Mouse (Mus musculus) ES-Bruce4 (cell line): ENCODE data around the gene Gm49383. TPM values are rescaled to one million over a fixed set of nuclear protein-coding genes. Genes with fewer than 3 reads are reported as not detected.

ENCODE experiments used
- H3K27ac ChIP-seq: 2 replicates; pipeline ENCODE4 v1.5.1; 2012; ENCODE audit warnings: low read length, inconsistent platforms; ENCODE audit not compliant: insufficient read depth
- H3K27me3 ChIP-seq: 2 replicates; pipeline ENCODE4 v1.6.1; 2012; ENCODE audit warnings: mild to moderate bottlenecking, low read length, inconsistent platforms; ENCODE audit not compliant: control insufficient read depth, poor library complexity, insufficient read depth, severe bottlenecking
- H3K36me3 ChIP-seq: 2 replicates; pipeline ENCODE4 v1.6.1; 2012; ENCODE audit warnings: inconsistent platforms, mild to moderate bottlenecking, low read length, moderate library complexity; ENCODE audit not compliant: control insufficient read depth, poor library complexity, insufficient read depth, severe bottlenecking
- H3K4me1 ChIP-seq: one replicate; pipeline ENCODE4 v1.8.1; 2011; ENCODE audit warnings: low read length; ENCODE audit not compliant: control insufficient read depth, insufficient read depth
- H3K4me3 ChIP-seq: 2 replicates; pipeline ENCODE4 v1.5.1; 2011; ENCODE audit warnings: low read depth, mild to moderate bottlenecking, low read length
- H3K9ac ChIP-seq: 2 replicates; pipeline ENCODE4 v1.6.1; 2012; ENCODE audit warnings: low read depth, mild to moderate bottlenecking, inconsistent platforms; ENCODE audit not compliant: poor library complexity, severe bottlenecking
- H3K9me3 ChIP-seq: replicated peaks from 2 replicates; pipeline ENCODE4 v1.6.1; 2012; ENCODE audit warnings: mild to moderate bottlenecking, low read length, inconsistent platforms; ENCODE audit not compliant: control insufficient read depth, poor library complexity, insufficient read depth, severe bottlenecking
- CTCF ChIP-seq: IDR thresholded peaks from one replicate; pipeline ENCODE4 v1.8.1; 2011; ENCODE audit warnings: low read depth, low read length
- EP300 ChIP-seq: IDR thresholded peaks from 2 replicates; pipeline ENCODE4 v1.6.1; 2011; ENCODE audit warnings: low read depth, low read length; ENCODE audit not compliant: insufficient read depth
- POLR2A ChIP-seq: IDR thresholded peaks from one replicate; pipeline ENCODE4 v1.8.1; 2011; ENCODE audit warnings: low read length; ENCODE audit not compliant: insufficient read depth
- polyA plus RNA-seq: library from polyadenylated mRNA; stranded (reverse); fragments of >200 nt; gene quantifications from 2 replicates; pipeline ENCODE4 v1.2.4, GENCODE M21; 2011; ENCODE audit warnings: low read depth; ENCODE audit not compliant: missing spikeins, insufficient read depth, insufficient read length

Gm49383 gene
- polyA plus RNA-seq, 1 experiment: 15.1 TPM

DNA sequence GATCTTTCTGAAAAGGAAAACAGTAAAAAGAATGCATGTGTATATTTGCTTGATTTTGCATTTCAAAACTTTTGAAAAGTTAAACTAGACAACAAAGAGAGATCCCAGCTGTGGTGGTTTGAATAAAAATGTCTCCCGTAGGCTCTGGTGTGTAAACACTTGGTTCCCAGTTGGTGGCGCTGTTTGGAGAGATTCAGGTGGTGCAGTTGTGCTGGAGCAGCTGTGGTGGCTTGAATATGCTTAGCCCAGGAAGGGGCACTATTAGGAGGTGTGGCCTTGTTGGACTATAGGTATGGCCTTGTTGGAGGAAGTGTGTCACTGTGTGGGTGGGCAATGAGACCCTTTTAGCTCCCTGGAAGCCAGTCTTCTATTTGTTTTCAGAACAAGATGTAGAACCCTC is 32.3 kb upstream of the Gm49383 start:
- Histone ChIP-seq H3K27ac (no peak overlapping the region), H3K27me3 (no peaks in the 10 kb centered on the region), H3K9ac (no peak overlapping the region), H3K36me3 (0 out of 2 replicates have a peak, but pooled peaks cover 2% of the 10 kb centered on the region), H3K4me1 (no peaks in the 10 kb centered on the region), H3K4me3 (no peak overlapping the region), H3K9me3 (no peaks in the 10 kb centered on the region)
- TF ChIP-seq CTCF: peak; percentile 68
- no peak for TF ChIP-seq POLR2A

DNA sequence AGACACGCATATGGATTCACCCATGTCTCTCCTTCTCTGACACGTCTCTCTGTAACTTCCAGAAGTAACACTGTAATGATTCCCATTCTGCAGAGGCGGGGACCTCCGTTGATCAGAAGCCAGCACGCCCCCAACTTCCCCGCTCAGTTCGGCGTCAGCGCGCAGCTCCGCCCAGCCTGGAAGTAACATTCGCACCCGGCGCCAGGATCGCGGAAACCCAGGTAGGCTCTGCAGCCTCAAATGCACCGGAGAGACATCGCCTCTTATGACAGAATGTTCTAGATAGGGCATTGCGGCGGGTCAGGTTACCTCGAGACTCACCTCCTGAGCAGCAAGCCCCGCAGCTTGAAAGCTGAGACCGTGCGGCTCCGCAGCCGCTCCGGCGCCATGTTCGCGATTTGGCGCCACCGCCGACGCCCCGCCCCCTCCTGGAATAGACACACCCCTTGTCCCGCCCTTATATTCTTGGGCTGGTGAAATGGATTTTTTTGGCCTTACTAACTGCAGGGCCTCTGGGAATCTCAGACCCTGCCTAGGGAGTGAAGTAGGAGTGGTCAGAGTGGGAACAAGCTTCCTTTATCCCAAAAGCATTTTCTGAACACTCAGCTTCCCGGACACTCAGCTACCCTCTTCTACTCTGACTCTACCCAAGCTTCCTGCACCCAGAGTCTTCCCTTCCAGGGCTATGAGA is 31.0 kb upstream of the Gm49383 start, which contains the start of gene Pole2:
Pole2 (minus strand) TSS at position 420 of the 691 bp plus-strand sequence.
- Histone ChIP-seq H3K36me3 (peaks cover 5% of the 10 kb centered on the region; the same call in 1 of the 2 replicates), H3K4me3 (peak within 1 kb of the TSS; percentile 93), H3K9ac (peak within 1 kb of the TSS; percentile 73), H3K27ac (peak within 1 kb of the TSS; percentile 74), H3K9me3 (no peaks in the 10 kb centered on the region), H3K27me3 (no peaks in the 10 kb centered on the region), H3K4me1 (no peaks in the 10 kb centered on the region)
- TF ChIP-seq CTCF: no peak
- peak; percentile 50 for TF ChIP-seq POLR2A
- TF ChIP-seq EP300: no peak

DNA sequence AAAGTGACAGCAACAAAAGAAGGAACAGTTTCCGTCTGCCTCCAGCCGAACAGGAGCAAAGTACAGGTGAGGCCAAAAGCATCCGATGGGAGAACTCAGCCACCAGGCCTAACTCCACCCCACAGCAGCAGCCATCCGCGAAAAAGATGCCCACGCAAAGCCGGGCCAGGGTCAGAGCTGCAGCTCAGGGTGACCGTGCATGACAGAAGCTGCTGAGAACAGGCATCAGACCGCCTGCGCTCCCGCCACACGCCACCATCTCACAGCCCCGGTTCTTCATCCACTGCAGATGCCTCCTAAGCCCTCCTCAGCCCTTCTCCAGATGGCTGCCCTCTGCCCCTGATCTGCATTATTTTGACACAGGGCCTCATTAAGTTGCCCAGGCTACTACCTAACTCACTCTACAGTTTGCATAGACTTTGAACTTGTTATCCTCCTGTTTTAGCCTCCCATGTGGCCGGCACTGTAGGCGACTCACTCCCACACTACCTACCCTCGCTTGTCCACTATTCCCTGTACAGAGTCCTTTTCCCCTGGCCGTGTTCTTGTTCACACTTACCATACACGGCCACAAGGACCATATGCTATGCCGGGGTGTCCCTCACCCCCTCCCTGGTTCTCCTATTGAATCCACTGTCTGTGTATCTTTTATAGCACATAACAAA is 23.8 kb upstream of the Gm49383 start:
- Histone ChIP-seq H3K36me3 (peaks cover 8% of the 10 kb centered on the region), H3K9ac (no peak overlapping the region)
- TF ChIP-seq CTCF: no peak
- no peak for TF ChIP-seq EP300
- no peak for TF ChIP-seq POLR2A

DNA sequence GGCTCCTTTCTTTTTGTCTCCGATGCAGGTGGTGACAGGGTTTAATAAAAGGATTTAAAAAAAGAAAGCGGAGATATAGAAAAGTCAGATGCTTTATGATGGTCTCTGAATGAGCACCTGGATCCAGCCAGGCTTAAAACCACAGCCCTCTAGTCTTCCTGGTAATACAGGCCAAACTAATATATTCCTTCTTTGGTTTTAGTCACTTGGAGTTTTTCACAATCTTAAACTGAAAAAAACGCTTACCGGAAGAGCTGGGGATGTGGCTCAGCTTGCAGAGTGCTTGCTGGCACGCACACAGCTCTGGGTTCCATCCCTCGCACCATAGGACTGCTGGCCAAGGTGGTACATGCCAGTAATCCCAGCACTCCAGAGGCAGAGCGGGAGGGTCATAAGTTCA is 19.7 kb upstream of the Gm49383 start:
- no peak overlapping the region for H3K9ac ChIP-seq
- no peaks in the 10 kb centered on the region for H3K27me3 ChIP-seq
- no peaks in the 10 kb centered on the region for H3K9me3 ChIP-seq
- TF ChIP-seq POLR2A (no peak), CTCF (no peak), EP300 (no peak)
- no peak overlapping the region for H3K4me3 ChIP-seq
- H3K27ac ChIP-seq: no peak overlapping the region
- peaks cover 11% of the 10 kb centered on the region for H3K36me3 ChIP-seq
- no peaks in the 10 kb centered on the region for H3K4me1 ChIP-seq

More for the DNA sequence above, 23.8 kb upstream of the Gm49383 start:
- no peaks in the 10 kb centered on the region for H3K27me3 ChIP-seq
- no peak overlapping the region for H3K4me3 ChIP-seq
- no peaks in the 10 kb centered on the region for H3K4me1 ChIP-seq
- H3K27ac ChIP-seq: no peak overlapping the region
- H3K9me3 ChIP-seq: no peaks in the 10 kb centered on the region

DNA sequence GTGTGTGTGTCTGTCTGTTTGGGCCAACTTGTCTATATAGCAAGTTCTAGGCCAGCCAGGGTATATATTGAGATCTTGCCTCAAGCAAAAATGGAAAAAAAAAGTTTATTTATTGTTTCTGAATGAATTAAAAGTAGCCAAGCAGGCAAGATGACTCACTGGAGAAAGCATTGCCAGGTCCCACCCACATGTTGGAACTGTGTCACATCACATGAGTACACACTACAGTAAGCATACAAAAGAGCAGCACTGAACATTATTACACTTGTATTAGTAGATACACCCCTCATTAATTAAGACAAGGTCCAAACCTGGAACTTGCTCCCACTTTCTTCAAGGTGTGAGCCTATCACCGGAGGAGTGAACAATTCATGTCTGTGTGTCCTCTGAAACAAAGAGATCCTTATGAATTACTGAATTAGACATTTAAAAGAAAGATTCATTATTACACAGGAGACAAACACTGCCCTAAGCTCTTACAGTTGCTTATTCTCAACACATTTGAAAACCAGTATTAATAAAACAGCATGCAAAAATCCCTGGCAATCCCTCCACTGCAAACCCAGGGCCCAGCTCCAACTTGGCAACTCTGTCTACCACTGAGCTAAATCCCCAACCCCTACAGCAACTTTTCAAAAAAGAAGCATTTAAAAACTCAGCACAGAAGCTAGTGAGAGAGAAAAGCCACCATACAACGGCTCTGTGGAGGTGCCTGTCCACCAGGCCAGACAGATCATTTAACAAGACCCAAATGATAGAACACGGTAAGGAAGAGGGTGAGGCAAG is 18.3 kb upstream of the Gm49383 start:
- Histone ChIP-seq H3K36me3 (peaks cover 11% of the 10 kb centered on the region), H3K27me3 (no peaks in the 10 kb centered on the region), H3K9ac (no peak overlapping the region), H3K4me3 (no peak overlapping the region), H3K27ac (no peak overlapping the region), H3K9me3 (no peaks in the 10 kb centered on the region), H3K4me1 (no peaks in the 10 kb centered on the region)
- TF ChIP-seq POLR2A: no peak
- TF ChIP-seq EP300: no peak
- TF ChIP-seq CTCF: no peak

DNA sequence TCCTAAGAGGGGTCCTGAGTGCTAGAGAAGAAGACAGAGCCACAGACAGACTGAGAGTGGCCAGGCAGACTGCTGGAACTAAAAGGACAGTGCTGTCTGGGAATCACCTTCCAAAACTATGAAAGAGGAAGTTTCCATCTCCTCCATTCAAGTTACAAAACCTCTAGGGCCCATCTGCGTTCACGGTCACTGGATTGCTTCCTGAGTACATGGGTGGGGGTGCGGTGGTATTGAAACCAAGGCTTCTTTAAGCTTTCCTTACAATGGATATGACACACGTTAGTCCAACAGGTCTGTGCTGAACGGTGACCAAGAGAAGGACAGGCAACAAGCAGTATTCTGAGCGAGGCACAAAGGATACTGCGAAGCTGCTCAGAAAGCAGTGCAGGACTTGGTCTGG is 17.5 kb upstream of the Gm49383 start:
- no peaks in the 10 kb centered on the region for H3K9me3 ChIP-seq
- H3K4me3 ChIP-seq: no peak overlapping the region
- H3K4me1 ChIP-seq: no peaks in the 10 kb centered on the region
- no peak overlapping the region for H3K9ac ChIP-seq
- no peak overlapping the region for H3K27ac ChIP-seq
- peaks cover 11% of the 10 kb centered on the region for H3K36me3 ChIP-seq
- TF ChIP-seq CTCF: no peak
- no peak for TF ChIP-seq POLR2A
- no peak for TF ChIP-seq EP300
- no peaks in the 10 kb centered on the region for H3K27me3 ChIP-seq
